Mouse (Mus musculus) kidney, postnatal 14 days (tissue): ENCODE results near the gene Mical1.

Experiments used
- DNase-seq: peaks from one replicate; pipeline ENCODE4 v3.0.0; 2022; ENCODE audit warnings: mixed read lengths

Mical1 gene

DNA sequence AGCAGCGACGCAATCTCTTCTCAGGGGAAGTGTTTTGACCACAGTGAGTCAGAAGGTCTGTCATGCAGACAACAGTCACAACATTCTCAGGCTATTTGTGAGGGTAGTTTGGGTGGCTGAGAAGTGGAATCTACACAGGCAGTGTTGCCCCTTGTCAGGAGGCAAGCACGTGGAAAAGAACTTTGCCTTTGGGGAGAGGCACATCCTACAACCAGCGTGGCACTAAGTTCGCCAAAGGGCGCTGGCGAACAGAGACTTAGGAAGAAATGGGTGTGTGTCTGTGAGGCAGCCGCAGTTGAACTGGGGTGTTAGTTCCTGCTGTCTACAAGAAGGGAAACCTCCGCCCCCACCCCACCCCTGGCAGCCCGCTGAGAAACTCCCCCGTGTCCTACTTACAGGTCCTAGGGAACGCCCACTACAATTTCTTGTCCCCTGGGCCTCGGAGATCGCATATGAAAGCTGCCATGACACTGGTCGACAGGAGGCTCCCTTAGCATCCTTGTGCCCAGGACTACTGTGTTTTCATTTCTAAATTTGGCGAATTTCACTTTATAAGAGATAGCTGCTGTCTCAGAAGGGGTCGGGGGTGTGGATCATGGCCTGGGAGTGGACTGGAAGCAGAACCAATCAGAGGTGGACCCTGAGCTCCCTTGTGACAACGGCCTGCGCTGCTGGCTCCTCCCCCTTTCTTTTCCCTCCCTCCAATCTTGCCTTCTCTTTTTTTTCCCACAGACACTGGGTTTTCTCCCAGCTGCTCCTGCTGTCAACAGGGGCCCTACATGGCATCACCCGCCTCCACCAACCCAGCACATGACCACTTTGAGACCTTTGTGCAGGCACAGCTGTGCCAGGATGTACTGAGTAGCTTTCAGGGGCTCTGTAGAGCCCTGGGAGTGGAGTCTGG, 1.4 kb downstream of the Mical1 start:
- peak; percentile 70 for DNase-seq

DNA sequence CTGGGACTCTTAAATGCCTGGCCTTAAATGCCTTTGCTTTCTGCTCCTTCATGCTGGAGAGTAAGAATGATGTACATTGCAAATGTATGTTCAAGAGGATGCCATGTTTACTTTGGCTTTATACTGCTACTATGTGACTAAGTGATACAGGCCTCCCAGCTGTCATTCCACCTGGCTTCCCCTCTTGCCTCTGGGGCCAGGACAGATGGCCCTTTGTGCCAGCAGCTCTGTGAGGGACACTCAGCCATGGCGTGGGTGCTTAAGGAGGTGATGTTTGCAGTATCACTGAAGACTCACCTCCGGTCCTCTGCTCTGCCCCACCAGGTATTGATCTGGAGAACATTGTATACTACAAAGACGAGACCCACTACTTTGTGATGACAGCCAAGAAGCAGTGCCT, 3.8 kb downstream of the Mical1 start:
- DNase-seq = no peak

DNA sequence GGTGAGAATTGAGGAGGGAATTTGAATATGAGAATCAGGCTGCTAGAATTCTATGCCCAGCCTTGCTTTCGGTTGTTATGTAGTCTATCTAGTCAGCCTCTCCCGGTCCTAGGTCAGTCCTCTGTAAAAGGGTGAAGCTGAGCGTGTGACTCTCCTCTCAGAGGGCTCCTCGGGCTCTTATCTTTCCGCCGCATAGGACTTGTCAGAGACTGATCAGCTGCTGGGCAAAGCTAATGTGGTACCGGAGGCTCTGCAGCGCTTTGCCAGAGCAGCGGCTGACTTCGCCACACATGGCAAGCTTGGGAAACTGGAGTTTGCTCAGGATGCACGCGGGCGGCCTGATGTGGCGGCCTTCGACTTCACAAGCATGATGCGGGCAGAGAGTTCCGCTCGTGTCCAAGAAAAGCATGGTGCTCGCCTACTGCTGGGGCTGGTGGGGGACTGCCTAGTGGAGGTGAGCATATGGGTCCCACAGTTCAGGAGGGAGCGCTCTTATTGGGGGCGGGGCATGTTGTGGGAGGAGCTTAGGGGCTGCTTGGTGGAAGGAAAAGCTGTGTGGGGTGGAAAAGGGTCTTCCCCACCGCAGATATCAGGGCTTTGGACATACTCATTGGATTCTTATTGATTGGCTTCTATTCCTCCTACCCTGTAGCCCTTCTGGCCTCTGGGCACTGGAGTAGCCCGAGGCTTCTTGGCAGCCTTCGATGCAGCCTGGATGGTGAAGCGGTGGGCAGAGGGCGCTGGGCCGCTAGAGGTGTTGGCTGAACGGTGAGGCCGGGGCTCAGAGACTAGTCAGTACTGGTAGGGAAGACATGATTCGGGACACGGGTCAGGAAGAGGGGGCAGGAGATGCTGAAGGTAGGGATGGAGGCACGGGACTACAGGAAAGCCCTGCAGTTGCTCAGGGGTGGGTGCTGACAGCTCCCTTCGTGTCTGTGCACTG, 5.1 kb downstream of the Mical1 start:
- no peak for DNase-seq

DNA sequence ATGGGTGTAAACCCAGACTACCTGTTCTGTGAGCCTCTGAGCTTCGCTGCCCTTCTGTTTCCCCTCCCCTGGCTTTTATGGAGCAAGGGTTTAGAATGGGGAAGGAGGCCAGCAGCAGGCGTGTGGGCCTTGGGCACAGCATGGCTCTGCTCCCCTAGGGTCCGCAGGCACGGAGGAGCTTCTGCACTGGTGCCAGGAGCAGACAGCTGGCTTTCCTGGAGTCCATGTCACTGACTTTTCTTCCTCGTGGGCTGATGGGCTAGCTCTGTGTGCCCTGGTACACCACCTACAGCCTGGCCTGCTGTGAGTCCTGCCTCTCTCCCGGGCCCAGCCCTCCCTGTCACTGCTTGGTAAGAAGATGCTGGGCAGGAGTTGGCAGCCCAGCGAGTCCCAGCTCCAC, 6.3 kb downstream of the Mical1 start:
- DNase-seq = no peak

DNA sequence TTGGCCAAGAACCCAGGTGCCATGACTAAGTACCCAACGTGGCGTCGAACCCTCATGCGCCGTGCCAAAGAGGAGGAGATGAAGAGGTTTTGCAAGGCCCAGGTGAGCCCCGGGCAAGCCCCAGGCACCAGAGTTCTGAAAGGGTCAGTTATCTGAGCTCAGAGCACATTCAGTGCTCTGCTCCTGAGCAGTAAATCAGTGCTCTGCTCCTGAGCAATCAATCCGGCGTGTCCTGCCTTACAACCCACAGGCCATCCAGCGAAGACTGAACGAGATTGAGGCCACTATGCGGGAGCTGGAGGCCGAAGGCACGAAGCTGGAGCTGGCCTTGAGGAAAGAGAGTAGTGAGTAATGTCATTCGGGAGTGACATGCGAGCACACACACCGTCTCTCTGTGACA, 9.7 kb downstream of the Mical1 start:
- no peak for DNase-seq

DNA sequence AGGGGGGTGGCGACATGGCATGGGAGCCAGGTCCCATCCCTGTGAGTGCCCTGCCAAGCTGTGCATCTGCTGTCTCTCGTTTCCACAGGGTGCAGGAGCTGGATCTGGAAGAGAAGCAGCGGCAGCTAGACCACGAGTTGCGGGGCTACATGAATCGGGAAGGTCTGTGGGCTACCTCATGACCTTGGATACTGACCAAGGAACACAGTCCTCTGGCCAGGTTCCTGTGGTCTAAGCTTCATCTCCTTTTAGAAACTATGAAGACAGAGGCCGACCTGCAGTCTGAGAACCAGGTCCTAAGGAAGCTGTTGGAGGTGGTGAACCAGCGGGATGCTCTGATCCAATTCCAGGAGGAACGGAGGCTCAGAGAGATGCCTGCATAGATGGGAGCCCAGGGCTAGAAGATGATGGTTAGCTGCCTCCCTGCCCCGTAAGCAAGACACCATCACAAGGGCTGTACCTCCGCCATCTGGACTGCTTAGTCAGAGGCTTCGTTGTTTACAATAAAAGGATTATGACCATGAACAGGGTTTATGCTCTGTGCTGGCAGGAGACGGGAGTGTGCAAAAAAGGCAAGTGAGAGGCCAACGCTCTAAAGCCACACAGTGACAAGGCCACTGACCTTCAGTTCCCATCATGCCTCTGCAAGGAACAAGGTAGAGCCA, 10.5 kb downstream of the Mical1 start:
- DNase-seq = no peak

DNA sequence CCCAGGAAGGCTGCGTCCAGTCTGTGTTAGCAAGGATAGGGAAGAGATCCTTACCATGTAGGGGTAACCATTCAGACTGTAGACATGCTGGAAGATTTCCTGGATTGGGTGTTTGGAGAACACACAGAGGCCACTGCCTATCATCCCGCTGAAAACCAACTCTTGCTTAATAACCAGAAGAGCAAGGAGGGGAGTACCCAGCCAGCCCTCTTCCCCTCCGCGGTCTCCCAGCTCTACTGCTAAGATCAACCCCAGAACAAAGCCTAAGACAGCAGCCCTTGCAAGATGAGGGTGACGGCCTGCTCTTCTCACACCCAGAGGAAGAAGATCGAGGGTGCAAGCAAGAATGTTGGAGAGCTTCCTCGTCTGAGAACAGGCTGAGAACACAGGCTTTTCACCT, 12.8 kb downstream of the Mical1 start:
- DNase-seq = no peak

DNA sequence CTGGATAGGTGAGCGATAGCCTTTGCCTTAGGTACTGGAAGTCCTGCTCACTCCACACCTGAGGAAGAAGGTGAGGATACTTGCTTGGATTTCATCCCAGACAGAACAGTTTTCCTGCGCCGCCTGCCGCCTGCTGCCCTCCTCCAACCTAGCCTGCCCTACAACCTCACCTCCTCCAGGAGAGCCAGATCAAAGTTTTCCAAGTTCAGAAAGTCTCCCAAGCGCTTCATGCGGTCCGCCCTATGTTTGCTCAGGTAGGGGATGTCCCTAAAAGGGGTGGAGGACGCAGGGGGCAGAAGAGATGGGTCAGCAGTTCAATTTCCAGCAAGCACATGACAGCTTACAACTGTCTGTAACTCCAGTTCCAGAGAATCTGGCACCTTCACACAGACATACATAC, 13.2 kb downstream of the Mical1 start:
- peak; percentile 58 for DNase-seq

DNA sequence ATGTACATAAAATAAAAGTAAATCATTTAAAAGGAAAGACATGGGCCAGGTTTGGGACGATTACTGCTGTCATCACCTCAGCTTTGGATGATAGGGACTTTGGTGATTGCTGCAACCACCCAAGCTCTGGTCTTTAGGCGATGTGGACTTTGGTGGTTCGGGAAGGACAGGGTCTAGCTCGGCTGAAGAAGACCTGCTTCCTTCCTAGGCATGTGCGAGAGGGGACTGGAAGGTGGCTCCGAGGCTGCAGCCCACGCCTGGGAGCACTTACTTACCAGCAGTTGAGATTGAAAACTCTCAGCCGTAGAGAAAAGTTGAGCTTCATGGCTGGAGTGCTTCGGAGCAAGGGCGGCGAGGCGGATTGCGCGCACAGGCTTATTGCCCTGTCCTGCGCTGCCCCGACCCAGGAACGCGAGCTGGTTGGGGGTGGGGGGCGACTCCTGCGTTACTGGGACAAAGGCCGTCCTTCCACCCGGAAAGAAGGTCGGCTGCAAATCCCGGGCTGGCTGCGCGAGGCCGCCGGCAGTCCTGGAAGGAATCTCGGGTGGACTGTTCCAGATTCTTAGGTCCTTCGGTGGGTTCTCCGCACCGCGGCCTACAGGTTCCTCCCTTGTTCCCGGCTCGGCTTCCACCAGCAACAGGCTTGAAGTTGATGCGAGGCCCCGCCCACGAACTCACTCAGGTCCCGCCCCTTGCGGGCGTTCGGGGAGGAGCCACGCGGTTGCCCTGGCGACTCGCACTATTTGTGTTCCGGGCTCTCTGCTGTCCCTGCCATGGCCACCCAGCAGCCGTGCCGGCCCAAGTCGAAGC, 13.8 kb downstream of the Mical1 start, which contains the start of the genes Smpd2 and Ppil6:
TSS of gene Smpd2 (minus strand) at position 662 of the 810 bp plus-strand sequence.
TSS of gene Ppil6 (plus strand) at position 732 of the 810 bp plus-strand sequence.
- DNase-seq = peak; percentile 98

DNA sequence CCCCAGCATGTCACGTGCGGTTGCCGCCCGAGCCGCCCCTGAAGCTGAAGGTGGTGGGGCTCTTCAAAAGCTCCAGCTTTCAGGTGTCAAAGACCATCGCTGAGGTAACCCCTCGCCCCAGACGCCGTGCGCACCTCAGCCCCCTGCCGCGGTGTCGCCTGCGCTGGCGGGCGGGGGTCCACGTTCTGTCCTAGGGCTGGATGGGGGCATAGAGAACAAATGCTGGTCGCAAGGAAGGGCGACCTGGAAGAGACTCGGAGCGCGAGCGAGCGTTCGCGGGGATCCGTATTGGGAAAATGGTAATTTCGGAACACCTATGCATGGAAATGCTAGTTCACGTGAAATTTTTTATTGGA, 14.4 kb downstream of the Mical1 start:
- DNase-seq = no peak

DNA sequence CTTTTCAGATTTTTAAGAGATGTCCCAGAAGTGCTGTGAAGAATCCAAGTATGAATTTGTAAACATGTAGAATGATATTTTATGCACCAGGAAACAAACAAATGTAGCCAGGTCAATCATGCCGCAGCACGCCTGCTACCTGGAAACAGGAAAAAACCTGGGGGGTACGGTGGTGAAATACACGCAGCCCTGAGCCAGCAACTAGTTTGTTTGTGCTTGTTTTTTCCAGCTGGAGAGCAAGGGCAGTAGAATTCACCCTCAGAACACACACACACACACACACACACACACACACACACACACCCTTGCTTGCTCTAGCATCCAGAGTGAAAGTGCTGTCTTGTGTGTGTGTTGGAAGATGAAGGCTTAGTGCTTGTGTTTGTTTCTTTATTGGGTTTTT, 15.0 kb downstream of the Mical1 start:
- DNase-seq = peak; percentile 53

DNA sequence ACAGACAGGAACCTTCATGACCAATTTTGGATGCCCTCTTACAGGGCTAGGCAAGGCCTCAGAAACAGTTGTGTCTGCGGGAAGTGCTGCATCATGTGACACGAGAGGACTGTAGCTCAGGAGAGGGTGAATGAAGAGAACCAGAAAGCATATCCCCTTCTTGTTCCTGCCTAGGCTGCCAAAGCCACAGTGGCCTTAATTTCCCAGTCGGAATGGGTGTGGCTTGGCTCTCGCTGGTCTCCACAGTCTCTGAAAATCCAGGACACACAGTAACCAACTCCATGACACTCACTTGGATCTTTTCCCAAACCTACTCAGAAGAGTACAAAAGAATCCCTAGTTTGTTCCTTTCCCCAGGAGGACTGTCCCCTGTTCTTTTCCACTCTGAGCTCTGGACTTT, 24.8 kb downstream of the Mical1 start:
- peak; percentile 77 for DNase-seq

DNA sequence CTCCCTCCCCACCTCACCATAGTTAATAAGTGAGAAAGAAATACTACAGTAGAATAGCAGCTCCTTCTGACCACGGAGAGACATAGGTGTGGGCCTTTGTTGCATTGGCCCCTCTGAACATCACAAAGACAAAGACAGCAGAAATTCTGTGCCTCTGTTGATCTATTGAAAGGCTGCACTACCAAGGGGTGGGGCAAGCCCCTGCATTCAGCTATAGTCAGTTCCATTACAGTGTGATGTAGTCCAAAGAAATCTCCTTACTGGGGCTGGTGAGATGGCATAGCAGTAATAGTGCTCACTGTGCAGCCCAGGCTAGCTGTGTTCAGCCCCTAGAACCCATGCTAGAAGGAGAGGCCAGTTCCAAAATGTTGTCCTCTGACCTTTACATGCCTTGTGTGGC, 28.9 kb downstream of the Mical1 start:
- DNase-seq = no peak

DNA sequence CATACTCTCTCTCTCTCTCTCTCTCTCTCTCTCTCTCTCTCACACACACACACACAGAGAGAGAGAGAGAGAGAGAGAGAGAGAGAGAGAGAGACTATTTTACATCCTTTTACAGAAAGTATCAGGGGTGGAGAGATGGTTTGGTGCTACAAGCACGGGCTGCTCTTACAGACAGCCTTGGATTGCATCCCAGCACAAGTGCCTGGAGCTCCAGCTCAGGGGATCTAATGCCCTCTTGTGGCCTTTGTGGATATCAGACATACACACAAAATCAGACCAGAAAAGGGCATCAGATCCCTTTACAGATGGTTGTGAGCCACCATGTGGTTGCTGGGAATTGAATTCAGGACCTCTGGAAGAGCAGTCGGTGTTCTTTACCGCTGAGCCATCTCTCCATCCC, 29.3 kb downstream of the Mical1 start:
- DNase-seq = peak; percentile 81

DNA sequence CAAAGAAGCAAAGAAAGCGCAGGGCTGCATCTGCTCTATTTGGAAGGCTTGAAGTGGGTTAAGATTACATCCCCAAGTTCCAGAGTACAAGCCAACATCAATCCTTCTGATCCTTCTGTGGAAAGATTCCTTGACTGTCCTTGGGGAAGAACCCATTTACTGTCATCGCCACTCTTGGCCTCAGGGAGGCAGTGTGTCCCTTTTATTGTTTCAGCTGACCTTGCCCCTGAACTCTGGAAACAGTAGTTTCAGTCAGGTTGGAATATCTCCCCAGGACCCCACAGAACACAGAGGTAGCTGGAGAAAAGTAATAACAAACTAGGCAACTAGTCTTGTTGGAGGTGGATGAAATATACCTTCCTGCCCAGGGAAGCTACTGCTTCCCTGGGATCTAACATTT, 33.0 kb downstream of the Mical1 start:
- peak; percentile 29 for DNase-seq

DNA sequence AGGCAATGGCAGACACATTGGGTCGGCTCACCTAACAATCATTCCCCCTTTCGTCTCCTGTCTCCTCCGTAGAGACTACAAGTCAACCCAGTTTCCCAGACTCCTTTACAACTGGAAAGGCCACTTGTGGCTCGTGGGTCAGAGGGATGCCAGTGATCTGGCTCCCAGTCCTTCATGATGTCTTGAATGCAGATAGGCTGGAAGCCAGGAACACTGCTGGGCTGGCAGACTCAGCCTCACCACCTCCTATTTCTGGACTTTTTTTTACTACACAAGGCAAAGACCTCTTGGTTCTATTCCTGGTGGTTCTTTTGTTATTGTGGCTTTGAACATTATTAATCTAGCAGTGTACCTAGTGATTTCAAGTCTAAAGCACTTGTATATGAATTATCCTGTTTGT, 38.2 kb downstream of the Mical1 start:
- no peak for DNase-seq

DNA sequence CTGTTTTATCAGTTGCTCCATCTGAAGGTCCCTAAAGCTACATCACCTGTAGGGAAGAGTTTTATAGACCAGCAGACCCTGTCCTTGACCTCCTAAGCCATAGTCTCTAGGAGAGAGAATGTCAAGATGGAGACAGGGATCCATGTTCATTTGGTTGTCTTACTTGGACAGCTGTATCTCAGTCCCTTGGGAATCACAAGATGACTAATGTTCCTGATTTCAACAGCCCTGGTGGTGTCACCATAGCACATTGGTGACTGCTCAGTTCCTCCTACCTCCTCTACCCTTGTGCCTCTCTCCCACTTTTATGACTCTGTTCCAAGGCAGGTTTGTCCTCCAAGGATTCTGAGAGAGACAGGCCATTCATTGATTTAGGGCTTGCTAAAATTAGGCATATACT, 38.8 kb downstream of the Mical1 start:
- no peak for DNase-seq

DNA sequence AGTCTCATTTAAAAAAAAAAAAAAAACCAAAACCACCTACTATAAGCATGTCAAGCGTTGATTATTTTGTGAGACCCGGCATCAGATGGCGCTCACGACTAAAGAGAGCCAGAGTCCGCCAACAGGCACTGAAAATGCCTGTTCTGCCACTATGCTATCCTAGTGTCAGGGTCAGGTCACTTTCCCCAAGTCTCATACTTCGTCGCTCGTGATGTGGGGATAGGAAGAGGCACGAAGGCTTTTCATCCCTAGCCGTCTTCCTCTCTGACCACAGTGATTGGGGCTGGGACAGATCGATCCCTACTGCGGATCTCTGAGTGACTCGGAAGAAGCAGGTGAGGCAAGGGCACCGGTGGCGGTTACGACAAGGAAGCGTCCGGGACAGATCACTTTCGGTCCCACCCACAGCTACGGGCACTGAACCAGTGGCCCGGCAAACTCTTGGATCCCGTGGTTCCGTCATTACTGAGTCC, 42.4 kb downstream of the Mical1 start:
- peak; percentile 85 for DNase-seq

DNA sequence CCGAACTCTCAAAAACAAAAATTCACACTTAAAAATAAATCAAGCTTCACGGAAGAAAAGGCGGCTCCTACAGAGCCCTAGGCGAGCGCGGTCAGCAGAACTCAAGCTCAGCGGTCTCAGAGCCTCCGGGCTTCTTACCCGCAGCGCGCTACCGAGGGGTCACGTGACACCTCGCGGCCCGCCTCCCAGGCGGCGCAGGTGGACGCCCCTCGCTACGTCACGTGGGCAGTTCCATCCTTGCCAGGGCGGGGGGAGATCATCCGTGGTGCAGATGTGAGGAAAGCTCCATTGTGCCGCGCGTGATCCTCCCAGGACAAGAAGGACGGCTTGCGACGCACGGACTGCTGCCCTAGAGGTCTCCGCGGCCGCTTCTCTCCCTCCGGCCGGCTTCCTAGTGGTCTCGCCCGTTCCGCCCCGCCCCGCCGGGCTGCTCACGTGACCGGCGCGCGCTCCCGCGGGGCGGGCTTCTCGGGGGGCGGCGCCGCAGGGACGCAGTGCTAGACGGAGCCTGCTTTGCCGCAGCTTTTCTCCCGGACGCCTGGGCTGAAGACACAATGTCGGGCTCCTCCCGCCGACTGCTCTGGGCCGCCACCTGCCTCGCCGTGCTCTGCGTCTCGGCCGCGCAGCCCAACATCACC, 43.0 kb downstream of the Mical1 start, which contains the start of gene Cd164:
TSS of gene Cd164 (plus strand) at position 434 of the 638 bp plus-strand sequence.
- peak; percentile 95 for DNase-seq

DNA sequence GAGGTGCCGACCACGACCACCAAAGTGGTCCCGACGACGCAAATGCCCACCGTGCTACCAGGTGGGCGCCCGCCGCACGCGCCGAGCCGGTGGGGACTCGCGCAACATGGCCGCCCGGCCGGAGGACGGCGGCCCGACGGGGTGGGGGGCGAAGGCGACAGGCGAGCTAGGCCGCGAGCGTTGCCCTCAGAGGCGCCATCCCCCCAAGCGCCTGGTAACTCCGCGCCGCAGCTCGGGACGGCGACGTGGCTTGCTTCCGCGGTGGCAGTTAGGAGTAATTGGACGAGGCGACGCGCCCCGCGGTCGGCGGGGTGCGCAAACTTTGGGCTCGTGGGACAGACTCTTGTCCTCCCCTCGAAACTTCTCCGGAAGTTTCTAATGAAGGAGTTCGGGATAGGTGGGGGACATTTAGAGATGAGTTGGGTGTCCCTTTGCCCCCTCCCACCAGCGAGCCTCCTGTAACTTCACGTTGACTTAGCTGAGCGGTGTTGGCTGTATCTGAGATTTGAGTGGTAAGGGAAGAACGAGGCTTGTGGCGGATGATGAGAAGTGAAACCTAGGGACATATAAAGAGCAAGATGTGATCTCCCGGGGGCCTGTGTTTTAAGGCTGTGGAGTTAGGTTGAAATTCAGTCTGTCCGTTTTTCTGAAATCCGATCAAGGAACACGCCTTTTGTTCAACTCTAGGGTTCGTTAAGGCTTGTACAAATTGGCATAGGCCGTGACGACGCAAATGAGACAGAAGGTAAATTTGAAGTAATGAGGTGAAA, 43.7 kb downstream of the Mical1 start:
- peak; percentile 65 for DNase-seq

DNA sequence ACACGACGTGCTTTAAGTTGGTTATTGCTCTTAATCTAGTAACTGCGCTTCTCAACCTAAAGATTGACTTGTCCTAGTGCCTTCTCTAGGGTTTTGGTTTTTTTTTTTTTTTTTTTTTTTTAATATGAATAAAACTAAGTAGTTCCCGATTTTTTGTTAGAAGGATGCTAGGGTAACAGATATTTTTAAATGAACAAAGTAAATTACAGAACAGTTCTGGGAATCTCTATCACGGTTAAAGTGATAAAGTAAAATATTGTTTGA, 44.2 kb downstream of the Mical1 start:
- DNase-seq = no peak
